In the genomic region with DNA sequence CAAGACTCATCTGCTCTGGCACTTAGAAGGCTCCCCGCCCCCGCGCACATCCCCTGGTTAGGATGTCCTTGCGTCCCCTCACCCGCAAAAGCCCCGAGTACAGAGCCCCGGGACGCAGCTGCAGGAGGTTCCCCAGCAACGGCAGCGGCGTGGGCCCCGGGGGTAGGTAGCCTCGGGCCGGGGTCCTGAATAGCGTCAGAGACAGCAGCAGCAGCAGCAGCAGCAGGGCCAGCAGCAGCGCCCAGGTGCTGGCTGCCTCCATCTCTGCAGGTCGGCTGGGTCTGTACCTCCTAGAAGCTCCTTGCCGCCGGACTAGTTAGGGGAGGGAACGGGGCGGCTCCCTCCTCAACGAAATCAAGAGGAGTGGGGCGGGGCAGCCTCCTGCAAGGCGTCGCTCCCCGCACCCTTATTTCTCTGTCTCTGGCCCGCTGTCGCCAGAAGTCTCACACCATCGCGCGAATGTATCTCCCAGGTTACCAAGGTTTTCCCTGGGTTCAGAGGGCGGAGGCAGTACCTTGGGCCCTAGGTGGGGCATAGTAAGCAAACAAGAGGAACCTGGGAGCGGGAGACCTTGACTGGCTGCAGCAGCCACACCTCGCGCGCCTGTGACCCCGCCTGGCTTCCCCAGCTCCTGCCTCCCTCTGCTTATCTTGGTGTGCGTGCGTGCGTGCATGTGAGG, we compare ENCODE assay signal across 8 mouse cellular contexts. TPM values are rescaled to one million over a fixed set of nuclear protein-coding genes. Genes with fewer than 3 reads are reported as not detected.
A peak's percentile ranks its signal among the peaks of the same experiment; 100 is the strongest.
DNase-seq lines count a peak whose midpoint lies in the region; ATAC-seq and TF ChIP-seq lines count a peak whose summit lies in the region.

A gene (minus strand): TSS at position 673 of the 679 bp plus-strand sequence.

- ATAC-seq in common myeloid progenitor, adult 5-6 weeks (replicated peaks; ENCODE audit: low read depth, poor library complexity, severe bottlenecking), result peak; percentile 59
- ATAC-seq in limb, embryonic 11.5 days (ENCODE audit: insufficient number of reproducible peaks, low FRiP score, low TSS enrichment, low read depth), result peak; percentile 75
- peak; percentile 45; the same call in 1 of the 2 replicates for ATAC-seq in midbrain, embryonic 11.5 days (ENCODE audit: low FRiP score)

- no peak for TF ChIP-seq CTCF in testis, adult 2 months (IDR thresholded peaks at IDR 0.05; ENCODE audit: control insufficient read depth, insufficient read depth, insufficient replicate concordance, low read depth, low read length)

- peaks cover 36% of the 10 kb centered on the region for H3K27me3 ChIP-seq in heart, embryonic 10.5 days (ENCODE audit: insufficient read depth, poor library complexity, severe bottlenecking)
- H3K27me3 ChIP-seq in hindbrain, embryonic 10.5 days (ENCODE audit: insufficient read depth, poor library complexity, severe bottlenecking), result peaks cover 33% of the 10 kb centered on the region
- peaks cover 11% of the 10 kb centered on the region for H3K27me3 ChIP-seq in limb, embryonic 11.5 days (ENCODE audit: control insufficient read depth, insufficient read depth, low read length)
- H3K27me3 ChIP-seq in midbrain, embryonic 11.5 days (ENCODE audit: control insufficient read depth, insufficient read depth, low read length), result peaks cover 12% of the 10 kb centered on the region
- no peaks in the 10 kb centered on the region for H3K27me3 ChIP-seq in testis, adult 2 months (ENCODE audit: control insufficient read depth, insufficient read depth, low read length)

- peak within 1 kb of the TSS; percentile 53 for H3K9ac ChIP-seq in limb, embryonic 11.5 days (ENCODE audit: low read length)
- peak within 1 kb of the TSS; percentile 65 for H3K9ac ChIP-seq in midbrain, embryonic 11.5 days (ENCODE audit: low read length)

- peak within 1 kb of the TSS; percentile 49 for H3K27ac ChIP-seq in heart, embryonic 10.5 days
- peak within 1 kb of the TSS; percentile 53 for H3K27ac ChIP-seq in hindbrain, embryonic 10.5 days
- no peak within 1 kb of the TSS for H3K27ac ChIP-seq in limb, embryonic 11.5 days (replicated peaks; ENCODE audit: low read depth, low read length)
- H3K27ac ChIP-seq in midbrain, embryonic 11.5 days (ENCODE audit: low read depth, low read length), result no peak within 1 kb of the TSS
- no peak within 1 kb of the TSS for H3K27ac ChIP-seq in testis, adult 2 months (ENCODE audit: control insufficient read depth, insufficient read depth, low read depth, low read length)

- no peak for DNase-seq in heart, embryonic 10.5 days (ENCODE audit: low spot score)
- no peak for DNase-seq in heart, postnatal 4 days
- peak; percentile 39 for DNase-seq in hindbrain, embryonic 10.5 days (ENCODE audit: low spot score)
- DNase-seq in limb, embryonic 11.5 days (ENCODE audit: low spot score), result peak; percentile 58
- peak; percentile 91 for DNase-seq in midbrain, embryonic 11.5 days (ENCODE audit: low spot score, missing footprints)
- no peak for DNase-seq in cerebellum, adult 11-12 months

- H3K4me1 ChIP-seq in heart, embryonic 10.5 days, result peaks cover 12% of the 10 kb centered on the region
- peaks cover 16% of the 10 kb centered on the region for H3K4me1 ChIP-seq in hindbrain, embryonic 10.5 days (replicated peaks)
- H3K4me1 ChIP-seq in limb, embryonic 11.5 days (ENCODE audit: control insufficient read depth, insufficient read depth, low read length), result peaks cover 6% of the 10 kb centered on the region
- 0 out of 2 replicates have a peak, but pooled peaks cover 4% of the 10 kb centered on the region for H3K4me1 ChIP-seq in midbrain, embryonic 11.5 days (ENCODE audit: control insufficient read depth, insufficient read depth, low read length)
- H3K4me1 ChIP-seq in testis, adult 2 months (ENCODE audit: control insufficient read depth, insufficient read depth, low read length), result peaks cover 16% of the 10 kb centered on the region

- H3K4me2 ChIP-seq in limb, embryonic 11.5 days (ENCODE audit: low read depth, severe bottlenecking), result peak within 1 kb of the TSS; percentile 73
- peak within 1 kb of the TSS; percentile 85 for H3K4me2 ChIP-seq in midbrain, embryonic 11.5 days

- TF ChIP-seq POLR2A in testis, adult 2 months (IDR thresholded peaks at IDR 0.05; ENCODE audit: control insufficient read depth, low read depth, low read length), result no peak

- no peaks in the 10 kb centered on the region for H3K36me3 ChIP-seq in heart, embryonic 10.5 days
- no peaks in the 10 kb centered on the region for H3K36me3 ChIP-seq in hindbrain, embryonic 10.5 days
- no peaks in the 10 kb centered on the region for H3K36me3 ChIP-seq in limb, embryonic 11.5 days (ENCODE audit: control insufficient read depth, insufficient read depth, low read length)
- no peaks in the 10 kb centered on the region for H3K36me3 ChIP-seq in midbrain, embryonic 11.5 days (ENCODE audit: control insufficient read depth, insufficient read depth, low read length)
- no peaks in the 10 kb centered on the region for H3K36me3 ChIP-seq in testis, adult 2 months (ENCODE audit: control insufficient read depth, insufficient read depth, low read length)

- H3K9me3 ChIP-seq in heart, embryonic 10.5 days, result no peaks in the 10 kb centered on the region
- H3K9me3 ChIP-seq in hindbrain, embryonic 10.5 days, result no peaks in the 10 kb centered on the region
- no peaks in the 10 kb centered on the region for H3K9me3 ChIP-seq in limb, embryonic 11.5 days (ENCODE audit: control insufficient read depth, low read length)
- no peaks in the 10 kb centered on the region for H3K9me3 ChIP-seq in midbrain, embryonic 11.5 days (ENCODE audit: control insufficient read depth, low read length)

- under 1% methylated on average over 40 of the region's 40 CpGs for WGBS in heart, embryonic 10.5 days
- WGBS in hindbrain, embryonic 10.5 days, result under 1% methylated on average over 40 of the region's 40 CpGs
- WGBS in limb, embryonic 11.5 days, result 1% methylated on average over 40 of the region's 40 CpGs
- under 1% methylated on average over 40 of the region's 40 CpGs for WGBS in midbrain, embryonic 11.5 days

- peak within 1 kb of the TSS; percentile 60 for H3K4me3 ChIP-seq in heart, embryonic 10.5 days
- H3K4me3 ChIP-seq in hindbrain, embryonic 10.5 days, result peak within 1 kb of the TSS; percentile 58
- H3K4me3 ChIP-seq in limb, embryonic 11.5 days (ENCODE audit: low read depth, low read length), result peak within 1 kb of the TSS; percentile 39
- peak within 1 kb of the TSS; percentile 41 for H3K4me3 ChIP-seq in midbrain, embryonic 11.5 days (ENCODE audit: low read depth, low read length)
- H3K4me3 ChIP-seq in testis, adult 2 months (ENCODE audit: control insufficient read depth, low read depth, low read length), result peak within 1 kb of the TSS; percentile 19

RNA-seq across cellular contexts. Expression of the gene that starts here (rescaled TPM):
- polyA plus RNA-seq in heart, embryonic 10.5 days (2016; fragmentation: Nextera tagmentation; extraction: Ambion mirVana), result 4.7 and 5.5 TPM in 2 replicates
- total RNA-seq in heart, postnatal 4 days (2021), result 1 to 10 TPM; 7.5 to 8.7 TPM
- total RNA-seq in common myeloid progenitor, adult 5-6 weeks (2017), result 0.27 and 0.29 TPM in 2 replicates
- polyA plus RNA-seq in hindbrain, embryonic 10.5 days (2016; fragmentation: Nextera tagmentation; extraction: Ambion mirVana), result 0.44 and 0.46 TPM in 2 replicates
- 1.6 and 1.9 TPM in 2 replicates for polyA plus RNA-seq in limb, embryonic 11.5 days (2014; fragmentation: Nextera tagmentation; extraction: Ambion mirVana)
- polyA plus RNA-seq in midbrain, embryonic 11.5 days (2014; fragmentation: Nextera tagmentation; extraction: Ambion mirVana), result 0.10 TPM in 1 of 2 replicates, not detected in the other
- 1.7 and 1.9 TPM in 2 replicates for polyA plus RNA-seq in testis, adult 2 months (2012; rRNA removed)

Comparison
In these comparisons a context has a peak if more than half of its experiments do, and no peak if none do; other contexts are left out.
1. Peak in ATAC-seq in common myeloid progenitor, adult 5-6 weeks; RNA of the gene not detected or under 1 TPM.
2. Peak in DNase-seq, H3K4me3 ChIP-seq and H3K27ac ChIP-seq in hindbrain, embryonic 10.5 days; RNA of the gene not detected or under 1 TPM.
3. Peak in DNase-seq, ATAC-seq, H3K4me3 ChIP-seq, H3K9ac ChIP-seq and H3K4me2 ChIP-seq in midbrain, embryonic 11.5 days; RNA of the gene not detected or under 1 TPM.